Mouse (Mus musculus) spleen, adult 2 months (tissue): ENCODE results near the gene 4933406M09Rik. TPM values are rescaled to one million over a fixed set of nuclear protein-coding genes. Genes with fewer than 3 reads are reported as not detected.

Source experiments
- DNase-seq, 2 experiments: peaks; one replicate each; pipeline versions ENCODE4 v3.0.0 to v3.0.0-alpha.2; 2012 to 2021; ENCODE audit warnings: low spot score in 2 of 2, low read depth in 1 of 2
- H3K27ac ChIP-seq: fragments of 200-500 bp; 2 replicates; pipeline ENCODE4 v1.5.1; 2012; ENCODE audit warnings: low read length, inconsistent platforms; ENCODE audit not compliant: insufficient read depth
- H3K27me3 ChIP-seq: fragments of 200-500 bp; 2 replicates; pipeline ENCODE4 v1.6.1; 2012; ENCODE audit warnings: mild to moderate bottlenecking, moderate library complexity, low read length, inconsistent platforms; ENCODE audit not compliant: control insufficient read depth, insufficient read depth
- H3K36me3 ChIP-seq: fragments of 200-500 bp; 2 replicates; pipeline ENCODE4 v1.6.1; 2012; ENCODE audit warnings: mild to moderate bottlenecking, low read length, inconsistent platforms; ENCODE audit not compliant: control insufficient read depth, insufficient read depth
- H3K4me1 ChIP-seq: fragments of 200-500 bp; 2 replicates; pipeline ENCODE4 v1.6.1; 2011; ENCODE audit warnings: inconsistent platforms; ENCODE audit not compliant: control insufficient read depth, insufficient read depth, insufficient read length
- H3K4me3 ChIP-seq: fragments of 200-500 bp; 2 replicates; pipeline ENCODE4 v1.5.1; 2011; ENCODE audit warnings: mild to moderate bottlenecking, inconsistent platforms; ENCODE audit not compliant: insufficient read depth, insufficient read length; ENCODE audit errors: extremely low read depth
- CTCF ChIP-seq: fragments of 200-500 bp; IDR thresholded peaks from 2 replicates; pipeline ENCODE4 v1.5.1; 2011; ENCODE audit warnings: mild to moderate bottlenecking, inconsistent platforms; ENCODE audit not compliant: insufficient read depth, insufficient read length, insufficient replicate concordance; ENCODE audit errors: extremely low read depth
- POLR2A ChIP-seq: fragments of 200-500 bp; IDR thresholded peaks from 2 replicates; pipeline ENCODE4 v1.6.1; 2011; ENCODE audit warnings: low read depth, low read length, inconsistent platforms
- WGBS: fragments of 180-500 bp; shearing (Covaris S2); methylation state at CpG from one replicate; pipeline ENCODE4 v1.1.7; 2018; 5-methylcytosine and 5-hydroxymethylcytosine counted together
- polyA plus RNA-seq: library from polyadenylated mRNA; depleted of rRNA; stranded (reverse); fragments of >200 nt; gene quantifications from 2 replicates; pipeline ENCODE4 v1.2.3, GENCODE M21; 2012; rRNA removed

4933406M09Rik gene
- polyA plus RNA-seq, 1 experiment: not detected

DNA sequence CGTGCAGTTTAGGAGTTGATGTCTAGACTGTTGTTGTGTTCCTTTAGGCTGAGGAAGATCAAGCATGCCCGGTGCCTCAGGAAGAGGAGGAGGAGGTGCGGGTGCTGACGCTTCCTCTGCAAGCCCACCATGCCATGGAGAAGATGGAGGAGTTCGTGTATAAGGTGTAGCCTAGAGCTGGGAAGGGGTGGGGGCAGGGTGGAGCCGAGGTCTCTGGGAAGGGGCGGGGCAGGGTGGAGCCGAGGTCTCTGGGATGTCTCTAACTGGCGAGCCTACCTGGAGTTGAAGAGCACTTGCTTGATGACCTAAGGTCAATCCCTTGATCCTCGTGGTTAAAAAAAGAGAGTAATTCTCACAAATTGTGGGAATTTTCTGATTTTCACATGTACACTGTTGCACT lies 38.2 kb downstream of the 4933406M09Rik start:
- Histone ChIP-seq H3K4me1 (no peaks in the 10 kb centered on the region), H3K27ac (no peak overlapping the region), H3K4me3 (no peak overlapping the region), H3K36me3 (peaks cover 45% of the 10 kb centered on the region), H3K27me3 (no peaks in the 10 kb centered on the region)
- WGBS: 78% methylated on average over 10 of the region's 10 CpGs
- TF ChIP-seq POLR2A (no peak), CTCF (no peak)
- DNase-seq: no peak

DNA sequence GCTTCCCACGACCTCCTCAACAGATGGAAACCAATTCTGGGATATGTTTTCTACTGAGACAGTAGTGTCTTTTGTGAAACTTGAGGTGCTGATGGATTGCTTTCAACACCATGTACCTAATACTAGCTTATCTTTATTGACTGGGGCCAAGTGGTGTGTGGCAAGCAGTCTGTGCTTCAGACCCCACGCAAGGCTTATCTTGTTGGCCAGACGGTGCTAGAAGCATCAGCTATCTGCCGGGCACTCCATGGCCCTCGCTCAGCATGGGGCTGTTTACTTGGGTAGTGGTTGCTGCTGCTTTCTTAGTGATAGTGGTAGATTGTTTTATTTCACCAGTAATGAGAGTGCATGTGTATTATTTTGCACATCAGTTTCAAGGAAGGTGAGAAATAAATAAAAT lies 40.5 kb downstream of the 4933406M09Rik start:
- H3K27me3 ChIP-seq: no peaks in the 10 kb centered on the region
- TF ChIP-seq CTCF (no peak), POLR2A (no peak)
- H3K4me3 ChIP-seq: no peak overlapping the region
- 80% methylated on average over 5 of the region's 5 CpGs for WGBS
- no peak for DNase-seq
- H3K36me3 ChIP-seq: peaks cover 58% of the 10 kb centered on the region
- no peaks in the 10 kb centered on the region for H3K4me1 ChIP-seq
- H3K27ac ChIP-seq: no peak overlapping the region

DNA sequence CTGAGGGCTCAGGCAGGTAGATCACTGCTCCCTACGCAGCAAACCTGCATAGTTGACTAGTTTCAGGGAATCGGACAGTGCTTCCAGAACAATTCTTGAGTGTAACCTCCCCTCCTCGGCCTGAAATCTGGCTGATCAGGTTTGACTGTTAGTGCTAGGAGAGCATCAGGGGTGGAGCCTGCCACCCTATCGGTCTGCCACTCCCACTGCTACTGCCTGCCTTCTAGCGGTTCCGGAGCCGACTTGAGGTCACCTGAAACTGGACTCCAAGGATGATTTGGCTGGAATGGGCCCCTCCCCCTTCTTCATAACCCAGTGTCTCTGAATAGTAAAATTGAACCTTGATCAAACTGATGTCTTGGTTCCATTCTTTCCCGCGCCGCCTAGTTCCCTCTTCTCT lies 47.3 kb downstream of the 4933406M09Rik start:
- Histone ChIP-seq H3K36me3 (peaks cover 35% of the 10 kb centered on the region), H3K27me3 (no peaks in the 10 kb centered on the region), H3K4me1 (no peaks in the 10 kb centered on the region), H3K4me3 (no peak overlapping the region), H3K27ac (no peak overlapping the region)
- WGBS: 93% methylated on average over 10 of the region's 10 CpGs
- no peak for TF ChIP-seq CTCF
- DNase-seq: no peak

DNA sequence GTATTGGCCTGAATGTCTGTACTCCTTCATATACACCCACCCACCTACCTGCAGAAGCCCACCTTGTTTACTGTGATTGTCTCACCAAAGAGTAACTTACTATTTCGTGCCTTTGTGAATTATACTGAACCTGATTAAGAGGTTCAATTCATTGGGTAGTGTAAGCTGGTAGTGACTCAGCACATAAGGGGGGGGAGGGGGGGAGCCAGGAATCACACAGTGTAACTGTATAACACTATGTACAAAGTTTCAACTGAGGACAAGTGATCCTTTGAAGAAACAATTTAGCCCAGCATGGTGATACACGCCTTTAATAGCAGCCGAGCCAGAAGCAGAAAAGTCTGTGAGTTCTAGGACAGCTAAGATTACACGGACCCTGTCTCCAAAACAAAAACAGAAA lies 47.7 kb downstream of the 4933406M09Rik start:
- Histone ChIP-seq H3K27ac (no peak overlapping the region), H3K36me3 (peaks cover 31% of the 10 kb centered on the region), H3K27me3 (no peaks in the 10 kb centered on the region), H3K4me3 (no peak overlapping the region), H3K4me1 (no peaks in the 10 kb centered on the region)
- no peak for DNase-seq
- no peak for TF ChIP-seq POLR2A
- TF ChIP-seq CTCF: no peak
- WGBS: 88% methylated on average over 4 of the region's 4 CpGs

DNA sequence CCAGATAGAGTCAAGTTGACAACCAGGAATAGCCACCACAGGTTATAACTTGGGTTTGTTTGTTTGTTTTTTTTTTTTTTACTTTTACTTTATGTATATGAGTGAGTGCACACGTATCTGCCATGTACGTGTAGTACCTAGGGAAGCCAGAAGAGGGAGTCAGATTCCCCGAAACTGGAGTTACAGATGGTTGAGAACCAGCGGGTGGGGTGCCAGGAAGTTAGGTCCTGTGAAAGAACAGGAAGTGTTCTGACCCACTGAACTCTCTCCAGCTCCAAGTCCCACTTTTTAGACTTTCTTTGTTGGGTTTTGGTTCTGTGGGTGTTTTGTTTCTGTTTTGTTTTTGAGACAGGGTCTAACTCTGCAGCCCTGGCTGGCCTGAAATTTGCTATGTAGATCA lies 49.7 kb downstream of the 4933406M09Rik start:
- Histone ChIP-seq H3K4me3 (no peak overlapping the region), H3K27me3 (no peaks in the 10 kb centered on the region), H3K36me3 (peaks cover 20% of the 10 kb centered on the region), H3K27ac (no peak overlapping the region), H3K4me1 (no peaks in the 10 kb centered on the region)
- 28% methylated on average over 4 of the region's 4 CpGs for WGBS
- peak in 1 of 2 experiments; percentile 11 for DNase-seq
- TF ChIP-seq POLR2A: no peak
- TF ChIP-seq CTCF: peak; percentile 10; the same call in 1 of the 2 replicates

DNA sequence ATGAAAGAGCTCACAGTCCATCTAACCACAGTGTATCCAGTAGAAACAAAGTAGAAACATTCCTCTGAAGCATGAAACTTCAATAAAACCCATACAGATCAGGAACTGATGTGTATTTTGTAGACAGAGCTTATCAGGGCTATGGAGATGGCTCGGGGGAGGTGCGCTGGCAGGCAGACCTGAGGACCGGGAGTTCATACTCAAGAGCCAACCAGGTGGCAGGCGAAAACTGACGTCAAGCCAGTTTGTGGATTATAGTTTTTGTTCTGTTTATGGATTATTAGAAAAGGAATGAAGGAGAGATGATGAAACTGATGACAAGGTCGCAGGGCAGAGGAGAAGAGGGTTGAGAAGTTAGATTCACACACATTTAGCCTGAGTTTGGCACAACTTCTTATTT lies 54.7 kb downstream of the 4933406M09Rik start:
- H3K27me3 ChIP-seq: no peaks in the 10 kb centered on the region
- DNase-seq: no peak
- 85% methylated on average over 6 of the region's 6 CpGs for WGBS
- no peak overlapping the region for H3K4me3 ChIP-seq
- no peaks in the 10 kb centered on the region for H3K36me3 ChIP-seq
- H3K4me1 ChIP-seq: no peaks in the 10 kb centered on the region
- TF ChIP-seq POLR2A (no peak), CTCF (no peak)
- H3K27ac ChIP-seq: no peak overlapping the region

Other genes with a start within 250 kb of the 4933406M09Rik start
- gene Chil1, start 203.8 kb upstream of the 4933406M09Rik start, polyA plus RNA-seq: 3.3 and 7.5 TPM in 2 replicates
- not detected in 2 replicates for gene Mybph, start 192.5 kb upstream of the 4933406M09Rik start, polyA plus RNA-seq
- gene Adora1, start 150.5 kb upstream of the 4933406M09Rik start, polyA plus RNA-seq: 0.28 and 0.42 TPM in 2 replicates
- gene Myog, start 96.0 kb upstream of the 4933406M09Rik start, polyA plus RNA-seq: not detected in 2 replicates
- gene Ppfia4, start 53.0 kb upstream of the 4933406M09Rik start, polyA plus RNA-seq: 20.1 and 28.5 TPM in 2 replicates
- gene Tmem183a, start 24.0 kb upstream of the 4933406M09Rik start, polyA plus RNA-seq: 39.2 and 42.2 TPM in 2 replicates
- 46.0 and 46.4 TPM in 2 replicates for gene Cyb5r1, start 19.6 kb downstream of the 4933406M09Rik start, polyA plus RNA-seq
- gene Adipor1, start 29.4 kb downstream of the 4933406M09Rik start, polyA plus RNA-seq: 106 and 122 TPM in 2 replicates
- gene Klhl12, start 69.6 kb downstream of the 4933406M09Rik start, polyA plus RNA-seq: 4.8 and 5.9 TPM in 2 replicates
- 8.6 and 9.4 TPM in 2 replicates for gene Rabif, start 108.7 kb downstream of the 4933406M09Rik start, polyA plus RNA-seq
- gene Mgat4e, start 163.7 kb downstream of the 4933406M09Rik start, polyA plus RNA-seq: not detected in 2 replicates
- gene Kdm5b, start 174.2 kb downstream of the 4933406M09Rik start, polyA plus RNA-seq: 4.8 and 6.2 TPM in 2 replicates